Mouse (Mus musculus) heart, embryonic 14.5 days (tissue): ENCODE results near the gene Cul5. TPM values are rescaled to one million over a fixed set of nuclear protein-coding genes. Genes with fewer than 3 reads are reported as not detected.

Source experiments
- ATAC-seq: fragments of 200-750 bp; cut with Nextera tagmentation; 2 replicates; pipeline ENCODE4 v1.8.0; 2017; ENCODE audit warnings: low read depth, moderate TSS enrichment; ENCODE audit not compliant: insufficient number of reproducible peaks, insufficient read depth, low FRiP score
- H3K27ac ChIP-seq, 2 experiments: fragments of 200-500 bp in 1 of 2; fragments of 300-500 bp in 1 of 2; sonication (generic) in 1 of 2; replicated peaks in 1 of 2; 2 replicates each; pipeline ENCODE4 v1.5.1; 2012 to 2014; ENCODE audit warnings: low read depth in 2 of 2, low read length in 2 of 2, control low read depth in 1 of 2, mild to moderate bottlenecking in 1 of 2, mixed read lengths in 1 of 2; ENCODE audit not compliant: control insufficient read depth in 1 of 2, insufficient read depth in 1 of 2
- H3K27me3 ChIP-seq: fragments of 300-500 bp; sonication (generic); 2 replicates; pipeline ENCODE4 v1.6.1; 2014; ENCODE audit warnings: mild to moderate bottlenecking, low read length, control low read depth; ENCODE audit not compliant: control insufficient read depth, insufficient read depth
- H3K36me3 ChIP-seq: fragments of 300-500 bp; sonication (generic); 2 replicates; pipeline ENCODE4 v1.6.1; 2014; ENCODE audit warnings: mild to moderate bottlenecking, control low read depth, low read length, mixed read lengths; ENCODE audit not compliant: control insufficient read depth, insufficient read depth
- H3K4me1 ChIP-seq, 2 experiments: fragments of 200-500 bp in 1 of 2; fragments of 300-500 bp in 1 of 2; sonication (generic) in 1 of 2; 2 replicates each; pipeline ENCODE4 v1.6.1; 2012 to 2014; ENCODE audit warnings: low read length in 2 of 2, control low read depth in 1 of 2, mixed read lengths in 1 of 2; ENCODE audit not compliant: control insufficient read depth in 2 of 2, insufficient read depth in 2 of 2
- H3K4me2 ChIP-seq: fragments of 300-500 bp; sonication (generic); 2 replicates; pipeline ENCODE4 v1.6.1; 2014; ENCODE audit warnings: mild to moderate bottlenecking, low read length
- H3K4me3 ChIP-seq, 2 experiments: fragments of 200-500 bp in 1 of 2; fragments of 300-500 bp in 1 of 2; sonication (generic) in 1 of 2; 2 replicates each; pipeline ENCODE4 v1.5.1; 2012 to 2014; ENCODE audit warnings: low read length in 2 of 2, mild to moderate bottlenecking in 2 of 2, control low read depth in 1 of 2, low read depth in 1 of 2, moderate library complexity in 1 of 2; ENCODE audit not compliant: control insufficient read depth in 1 of 2, insufficient read depth in 1 of 2
- H3K9ac ChIP-seq: fragments of 300-500 bp; sonication (generic); 2 replicates; pipeline ENCODE4 v1.6.1; 2014; ENCODE audit warnings: mild to moderate bottlenecking, low read length
- H3K9me3 ChIP-seq: fragments of 300-500 bp; sonication (generic); 2 replicates; pipeline ENCODE4 v1.6.1; 2016; ENCODE audit warnings: low read length, control low read depth; ENCODE audit not compliant: control insufficient read depth
- WGBS: fragments of 180-500 bp; shearing (Covaris S2); extraction: QIAGEN DNeasy Blood & Tissue Kit; methylation state at CpG from one replicate; pipeline ENCODE4 v1.1.7; 2014; 5-methylcytosine and 5-hydroxymethylcytosine counted together
- polyA plus RNA-seq: library from polyadenylated mRNA; unstranded; fragments of >200 nt; fragmentation: Nextera tagmentation; extraction: Ambion mirVana; gene quantifications from 2 replicates; pipeline ENCODE4 v1.2.1, GENCODE M21; 2014

Cul5 gene
- polyA plus RNA-seq, 1 experiment from 2014 or later, result 43.3 TPM

DNA sequence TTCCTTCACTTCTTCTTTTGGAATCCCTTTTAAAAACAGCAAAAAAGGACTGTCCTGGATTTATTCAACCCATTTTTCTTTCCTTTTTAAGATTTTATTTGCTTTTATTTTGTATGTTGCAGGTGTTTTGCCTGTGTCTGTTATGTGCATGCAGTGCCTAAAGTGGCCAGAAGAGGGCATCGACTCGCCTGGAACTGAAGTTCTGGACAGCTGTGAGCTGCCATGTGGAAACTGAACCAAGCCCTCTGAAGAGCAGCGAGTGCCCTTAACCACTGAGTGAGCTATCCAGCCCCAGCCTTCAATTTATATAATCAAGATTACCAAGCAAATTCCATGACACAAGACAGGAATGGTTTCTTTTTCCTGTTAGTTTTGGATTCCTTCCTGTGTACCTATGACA lies 75.0 kb downstream of the Cul5 start:
- peaks cover 57% of the 10 kb centered on the region for H3K36me3 ChIP-seq
- no peaks in the 10 kb centered on the region for H3K4me1 ChIP-seq
- H3K27ac ChIP-seq, result no peak overlapping the region
- WGBS, result 16% methylated on average over 3 of the region's 3 CpGs
- no peak for ATAC-seq
- H3K9ac ChIP-seq, result no peak overlapping the region
- H3K4me3 ChIP-seq, result no peak overlapping the region
- no peaks in the 10 kb centered on the region for H3K27me3 ChIP-seq
- H3K4me2 ChIP-seq, result no peak overlapping the region
- no peaks in the 10 kb centered on the region for H3K9me3 ChIP-seq

DNA sequence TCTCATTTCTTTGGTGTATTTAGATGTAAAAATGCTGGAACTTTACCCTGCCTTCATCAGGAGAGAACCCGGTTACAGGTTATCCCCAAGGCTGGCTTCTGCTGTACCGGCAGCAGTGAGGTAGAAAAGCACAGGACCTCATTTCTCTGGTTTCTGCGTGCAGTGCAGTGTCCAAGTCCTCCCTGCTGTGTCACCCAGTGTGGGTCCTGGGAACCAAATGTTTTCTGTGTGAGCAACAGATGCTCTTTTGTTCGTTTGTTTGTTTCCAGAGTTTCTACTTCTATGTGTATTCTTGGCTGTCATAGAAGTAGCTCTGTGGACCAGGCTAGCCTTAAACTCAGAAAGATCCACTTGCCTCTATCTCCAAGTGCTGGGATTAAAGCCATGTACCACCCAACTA lies 87.9 kb downstream of the Cul5 start:
- Histone ChIP-seq H3K4me2 (no peak overlapping the region), H3K4me3 (no peak overlapping the region), H3K36me3 (peaks cover 93% of the 10 kb centered on the region), H3K9me3 (no peaks in the 10 kb centered on the region), H3K9ac (no peak overlapping the region), H3K4me1 (no peaks in the 10 kb centered on the region), H3K27me3 (no peaks in the 10 kb centered on the region), H3K27ac (no peak overlapping the region)
- ATAC-seq, result no peak
- 84% methylated on average over 4 of the region's 4 CpGs for WGBS

DNA sequence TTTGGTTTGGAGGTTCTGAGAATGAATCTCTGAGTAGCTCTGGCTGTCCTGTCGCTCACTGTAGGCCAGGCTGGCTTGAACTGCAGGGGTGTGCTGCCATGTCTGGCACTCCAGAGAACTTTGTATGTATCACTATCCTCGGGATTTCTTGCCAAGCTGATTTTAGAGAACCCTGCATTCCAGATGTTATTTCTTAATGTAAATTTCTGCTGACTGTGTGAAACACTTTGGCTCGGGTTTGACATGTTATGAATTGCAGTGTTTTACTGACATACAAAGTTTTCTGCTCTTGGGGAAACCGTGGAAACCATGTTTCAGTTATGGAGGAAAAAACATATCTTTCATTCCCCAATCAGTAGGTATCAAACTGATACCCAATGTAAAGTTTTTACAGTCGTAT lies 94.1 kb downstream of the Cul5 start:
- Histone ChIP-seq H3K9ac (no peak overlapping the region), H3K36me3 (peaks cover 79% of the 10 kb centered on the region), H3K27ac (no peak overlapping the region), H3K4me3 (no peak overlapping the region), H3K27me3 (no peaks in the 10 kb centered on the region), H3K4me2 (no peak overlapping the region), H3K4me1 (no peaks in the 10 kb centered on the region), H3K9me3 (no peaks in the 10 kb centered on the region)
- WGBS, result 90% methylated on average over 5 of the region's 5 CpGs
- ATAC-seq, result no peak

DNA sequence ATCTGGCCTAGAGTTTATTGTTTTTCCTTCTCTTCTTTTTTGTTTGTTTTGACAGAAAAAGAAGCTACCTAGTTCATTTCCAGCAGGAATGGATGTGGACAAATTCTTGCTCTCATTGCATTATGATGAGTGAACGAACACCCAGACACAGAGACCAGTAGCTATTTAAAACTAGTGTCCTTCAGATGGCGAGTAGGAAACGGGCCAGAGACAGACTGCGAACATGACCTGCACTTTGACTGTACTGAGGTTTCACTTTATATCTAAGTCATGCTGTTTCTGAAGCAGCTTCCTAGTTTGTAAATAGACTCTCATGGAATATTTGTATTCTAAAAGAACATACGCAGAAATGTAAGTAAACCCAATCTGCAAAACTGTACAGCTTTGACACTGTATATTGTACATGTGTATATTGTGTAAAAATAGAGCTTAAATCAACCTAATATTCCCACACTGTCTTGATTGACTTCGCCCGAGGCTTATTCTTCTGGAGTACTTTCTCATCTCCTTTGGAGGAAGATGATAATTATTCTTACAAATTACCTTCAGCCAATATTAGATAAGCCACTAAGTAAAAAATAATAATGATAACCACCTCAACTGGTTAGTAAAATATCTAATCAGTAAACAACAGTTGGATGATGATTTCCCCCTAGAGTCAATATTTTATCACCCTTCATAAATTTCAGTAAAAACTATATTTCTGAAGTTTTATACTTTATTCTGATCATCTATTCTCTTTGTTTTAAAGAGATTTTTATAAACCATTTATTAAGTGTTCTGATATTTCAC lies 97.1 kb downstream of the Cul5 start:
- no peak for ATAC-seq
- no peak overlapping the region for H3K27ac ChIP-seq
- H3K9ac ChIP-seq, result no peak overlapping the region
- H3K4me2 ChIP-seq, result no peak overlapping the region
- H3K27me3 ChIP-seq, result no peaks in the 10 kb centered on the region
- H3K9me3 ChIP-seq, result no peaks in the 10 kb centered on the region
- peaks cover 75% of the 10 kb centered on the region for H3K36me3 ChIP-seq
- 76% methylated on average over 7 of the region's 7 CpGs for WGBS
- H3K4me1 ChIP-seq, result no peaks in the 10 kb centered on the region
- H3K4me3 ChIP-seq, result no peak overlapping the region

- Histone ChIP-seq H3K4me1 (no peaks in the 10 kb centered on the region), H3K36me3 (peaks cover 81% of the 10 kb centered on the region), H3K9ac (no peak overlapping the region), H3K4me2 (no peak overlapping the region), H3K27ac (no peak overlapping the region), H3K9me3 (no peaks in the 10 kb centered on the region), H3K27me3 (no peaks in the 10 kb centered on the region), H3K4me3 (no peak overlapping the region)
- no peak for ATAC-seq
- WGBS, result 74% methylated on average over 6 of the region's 6 CpGs
These were observed 99.2 kb downstream of the Cul5 start for GRCm38 (mm10) chr9:53570662-53571061.

Other genes starting within 250 kb of the Cul5 start
- 8.8 and 10.0 TPM in 2 replicates for gene Atm, start 133.3 kb downstream of the Cul5 start, polyA plus RNA-seq
- 14.1 and 14.9 TPM in 2 replicates for gene Npat, start 133.0 kb downstream of the Cul5 start, polyA plus RNA-seq
- 225 and 227 TPM in 2 replicates for gene Acat1, start 59.6 kb downstream of the Cul5 start, polyA plus RNA-seq
- 0.12 and 0.15 TPM in 2 replicates for gene Rab39, start 36.2 kb upstream of the Cul5 start, polyA plus RNA-seq
- gene Slc35f2, start 101.5 kb upstream of the Cul5 start, polyA plus RNA-seq, result 0.27 and 0.35 TPM in 2 replicates
- 131 and 193 TPM in 2 replicates for gene Sln, start 180.2 kb upstream of the Cul5 start, polyA plus RNA-seq